Mouse (Mus musculus) lung, embryonic 14.5 days (tissue): Measurements from ENCODE around the gene Rita1. TPM values are rescaled to one million over a fixed set of nuclear protein-coding genes. Genes with fewer than 3 reads are reported as not detected.

Experiments
- ATAC-seq: fragments of 200-750 bp; cut with Nextera tagmentation; 2 replicates; pipeline ENCODE4 v1.8.0; 2017; ENCODE audit warnings: mild to moderate bottlenecking, moderate TSS enrichment, moderate library complexity; ENCODE audit not compliant: insufficient read depth
- DNase-seq: peaks from one replicate; pipeline ENCODE4 v3.0.0-alpha.2; 2015
- H3K27ac ChIP-seq: fragments of 300-500 bp; sonication (generic); 2 replicates; pipeline ENCODE4 v1.5.1; 2014; ENCODE audit warnings: low read depth, mild to moderate bottlenecking, moderate library complexity
- H3K27me3 ChIP-seq: fragments of 300-500 bp; sonication (generic); 2 replicates; pipeline ENCODE4 v1.6.1; 2014; ENCODE audit warnings: low read length, control low read depth; ENCODE audit not compliant: insufficient read depth
- H3K36me3 ChIP-seq: fragments of 300-500 bp; sonication (generic); 2 replicates; pipeline ENCODE4 v1.6.1; 2014; ENCODE audit warnings: control low read depth; ENCODE audit not compliant: insufficient read depth
- H3K4me1 ChIP-seq: fragments of 300-500 bp; sonication (generic); 2 replicates; pipeline ENCODE4 v1.6.1; 2014; ENCODE audit warnings: antibody characterized with exemption, control low read depth; ENCODE audit not compliant: insufficient read depth
- H3K4me2 ChIP-seq: fragments of 300-500 bp; sonication (generic); 2 replicates; pipeline ENCODE4 v1.6.1; 2014; ENCODE audit warnings: mild to moderate bottlenecking
- H3K4me3 ChIP-seq: fragments of 300-500 bp; sonication (generic); 2 replicates; pipeline ENCODE4 v1.5.1; 2014; ENCODE audit warnings: low read depth, low read length
- H3K9ac ChIP-seq: fragments of 300-500 bp; sonication (generic); 2 replicates; pipeline ENCODE4 v1.6.1; 2014
- H3K9me3 ChIP-seq: fragments of 300-500 bp; sonication (generic); 2 replicates; pipeline ENCODE4 v1.6.1; 2016; ENCODE audit warnings: low read depth, low read length, control low read depth
- CTCF ChIP-seq: IDR thresholded peaks from 2 replicates; pipeline ENCODE4 v1.5.1; 2016; ENCODE audit warnings: antibody characterized with exemption, low read depth
- WGBS: fragments of 180-500 bp; shearing (Covaris S2); extraction: QIAGEN DNeasy Blood & Tissue Kit; methylation state at CpG from one replicate; pipeline ENCODE4 v1.1.7; 2014; 5-methylcytosine and 5-hydroxymethylcytosine counted together
- polyA plus RNA-seq: library from polyadenylated mRNA; unstranded; fragments of >200 nt; fragmentation: Nextera tagmentation; extraction: Ambion mirVana; gene quantifications from 2 replicates; pipeline ENCODE4 v1.2.1, GENCODE M21; 2014

Gene Rita1
- polyA plus RNA-seq, 1 experiment from 2014 or later = 9.5 TPM

GRCm38 (mm10) chr5:120643365-120644085 is 31.1 kb upstream of the Rita1 start:
- H3K4me1 ChIP-seq = peaks cover 1% of the 10 kb centered on the region; the same call in 1 of the 2 replicates
- no peak for DNase-seq
- H3K9ac ChIP-seq = no peak overlapping the region
- H3K9me3 ChIP-seq = no peaks in the 10 kb centered on the region
- TF ChIP-seq CTCF = no peak
- H3K27me3 ChIP-seq = peaks cover 10% of the 10 kb centered on the region
- H3K36me3 ChIP-seq = no peaks in the 10 kb centered on the region
- no peak overlapping the region for H3K4me2 ChIP-seq
- no peak for ATAC-seq
- H3K4me3 ChIP-seq = no peak overlapping the region
- 68% methylated on average over 14 of the region's 14 CpGs for WGBS
- H3K27ac ChIP-seq = no peak overlapping the region

GRCm38 (mm10) chr5:120640094-120640493 is 27.7 kb upstream of the Rita1 start:
- WGBS = 85% methylated on average over 7 of the region's 7 CpGs
- Histone ChIP-seq H3K4me2 (no peak overlapping the region), H3K9ac (no peak overlapping the region), H3K36me3 (no peaks in the 10 kb centered on the region), H3K9me3 (no peaks in the 10 kb centered on the region), H3K27me3 (no peaks in the 10 kb centered on the region), H3K4me3 (no peak overlapping the region), H3K4me1 (no peaks in the 10 kb centered on the region), H3K27ac (no peak overlapping the region)
- no peak for ATAC-seq
- DNase-seq = no peak
- TF ChIP-seq CTCF = no peak

GRCm38 (mm10) chr5:120635633-120636032 is 23.2 kb upstream of the Rita1 start:
- ATAC-seq (no peak), DNase-seq (no peak)
- no peak overlapping the region for H3K27ac ChIP-seq
- no peak overlapping the region for H3K4me3 ChIP-seq
- 0 out of 2 replicates have a peak, but pooled peaks cover under 1% of the 10 kb centered on the region for H3K27me3 ChIP-seq
- WGBS = 79% methylated on average over 5 of the region's 5 CpGs
- no peak overlapping the region for H3K9ac ChIP-seq
- no peaks in the 10 kb centered on the region for H3K36me3 ChIP-seq
- H3K4me2 ChIP-seq = no peak overlapping the region
- TF ChIP-seq CTCF = no peak
- no peaks in the 10 kb centered on the region for H3K4me1 ChIP-seq
- no peaks in the 10 kb centered on the region; the same call in 1 of the 2 replicates for H3K9me3 ChIP-seq

- no peaks in the 10 kb centered on the region for H3K36me3 ChIP-seq
- peaks cover 6% of the 10 kb centered on the region; the same call in 1 of the 2 replicates for H3K27me3 ChIP-seq
- no peak overlapping the region for H3K9ac ChIP-seq
- H3K9me3 ChIP-seq = no peaks in the 10 kb centered on the region; the same call in 1 of the 2 replicates
- H3K4me1 ChIP-seq = no peaks in the 10 kb centered on the region
- H3K4me2 ChIP-seq = no peak overlapping the region
- no peak for DNase-seq
- ATAC-seq = no peak
- no peak for TF ChIP-seq CTCF
- 38% methylated on average over 5 of the region's 5 CpGs for WGBS
- H3K4me3 ChIP-seq = no peak overlapping the region
- no peak overlapping the region for H3K27ac ChIP-seq
Measured at GRCm38 (mm10) chr5:120634860-120635259, 22.5 kb upstream of the Rita1 start.

GRCm38 (mm10) chr5:120634131-120634530 is 21.7 kb upstream of the Rita1 start, which contains the start of gene Cfap73:
Gene Cfap73, minus strand, starts transcription at chr5:120634235.
- no peak for TF ChIP-seq CTCF
- Histone ChIP-seq H3K4me1 (no peaks in the 10 kb centered on the region), H3K27ac (no peak within 1 kb of the TSS), H3K9me3 (no peaks in the 10 kb centered on the region; the same call in 1 of the 2 replicates), H3K36me3 (no peaks in the 10 kb centered on the region), H3K27me3 (peaks cover 6% of the 10 kb centered on the region; the same call in 1 of the 2 replicates), H3K9ac (no peak within 1 kb of the TSS), H3K4me3 (no peak within 1 kb of the TSS), H3K4me2 (no peak within 1 kb of the TSS)
- DNase-seq (no peak), ATAC-seq (no peak)
- 40% methylated on average over 9 of the region's 9 CpGs for WGBS

- H3K4me3 ChIP-seq = no peak overlapping the region
- no peak for DNase-seq
- WGBS = 85% methylated on average over 5 of the region's 5 CpGs
- no peaks in the 10 kb centered on the region for H3K4me1 ChIP-seq
- H3K9ac ChIP-seq = no peak overlapping the region
- ATAC-seq = no peak
- TF ChIP-seq CTCF = peak; percentile 38
- peaks cover 6% of the 10 kb centered on the region; the same call in 1 of the 2 replicates for H3K27me3 ChIP-seq
- no peak overlapping the region for H3K4me2 ChIP-seq
- peaks cover 14% of the 10 kb centered on the region for H3K36me3 ChIP-seq
- no peak overlapping the region for H3K27ac ChIP-seq
- no peaks in the 10 kb centered on the region; the same call in 1 of the 2 replicates for H3K9me3 ChIP-seq
Measured at GRCm38 (mm10) chr5:120631892-120632291, 19.5 kb upstream of the Rita1 start.

- Histone ChIP-seq H3K36me3 (peaks cover 21% of the 10 kb centered on the region), H3K27ac (no peak overlapping the region), H3K27me3 (peaks cover 6% of the 10 kb centered on the region; the same call in 1 of the 2 replicates), H3K4me3 (no peak overlapping the region), H3K9me3 (no peaks in the 10 kb centered on the region; the same call in 1 of the 2 replicates), H3K9ac (no peak overlapping the region), H3K4me2 (peak overlapping the region; percentile 39; the same call in 1 of the 2 replicates), H3K4me1 (no peaks in the 10 kb centered on the region)
- WGBS = 10% methylated on average over 29 of the region's 29 CpGs
- TF ChIP-seq CTCF = no peak
- DNase-seq (peak; percentile 22), ATAC-seq (no peak)
Measured at GRCm38 (mm10) chr5:120631128-120631527, 18.7 kb upstream of the Rita1 start.
